Mouse (Mus musculus) fat pad, adult 2 months (tissue): ENCODE results near the gene Mpst.

Experiments used
- DNase-seq: peaks from one replicate; pipeline ENCODE4 v3.0.0-alpha.2; 2011; ENCODE audit warnings: low read depth, low spot score; ENCODE audit errors: extremely low read depth

Gene Mpst

GRCm38 (mm10) chr15:78436380-78437192, 30.4 kb downstream of the Mpst start:
- no peak for DNase-seq

GRCm38 (mm10) chr15:78437237-78438017, 31.2 kb downstream of the Mpst start:
- no peak for DNase-seq

- no peak for DNase-seq
These were observed 31.8 kb downstream of the Mpst start for GRCm38 (mm10) chr15:78438018-78438394.

- DNase-seq, result no peak
These were observed 32.3 kb downstream of the Mpst start for GRCm38 (mm10) chr15:78438505-78438904.

- no peak for DNase-seq
These were observed 32.8 kb downstream of the Mpst start for GRCm38 (mm10) chr15:78438973-78439372.

- DNase-seq, result no peak
These were observed 36.0 kb downstream of the Mpst start for GRCm38 (mm10) chr15:78442231-78442630.

GRCm38 (mm10) chr15:78443857-78444256, 37.6 kb downstream of the Mpst start:
- no peak for DNase-seq

- DNase-seq, result no peak
These were observed 40.9 kb downstream of the Mpst start for GRCm38 (mm10) chr15:78447121-78447520.

GRCm38 (mm10) chr15:78447746-78448535, 41.7 kb downstream of the Mpst start:
- no peak for DNase-seq

GRCm38 (mm10) chr15:78449131-78449530, 42.9 kb downstream of the Mpst start:
- DNase-seq, result no peak

- no peak for DNase-seq
These were observed 43.6 kb downstream of the Mpst start for GRCm38 (mm10) chr15:78449694-78450418.

- DNase-seq, result no peak
These were observed 44.2 kb downstream of the Mpst start for GRCm38 (mm10) chr15:78450419-78450768.

- DNase-seq, result no peak
These were observed 45.0 kb downstream of the Mpst start for GRCm38 (mm10) chr15:78451201-78451600.

GRCm38 (mm10) chr15:78452929-78453328, 46.7 kb downstream of the Mpst start:
- DNase-seq, result no peak

- DNase-seq, result no peak
These were observed 49.0 kb downstream of the Mpst start for GRCm38 (mm10) chr15:78455168-78455567.

GRCm38 (mm10) chr15:78456051-78456450, 49.8 kb downstream of the Mpst start:
- no peak for DNase-seq

GRCm38 (mm10) chr15:78457193-78457592, 51.0 kb downstream of the Mpst start:
- no peak for DNase-seq

GRCm38 (mm10) chr15:78462981-78463380, 56.8 kb downstream of the Mpst start:
- no peak for DNase-seq
